27 mouse cellular contexts compared by ENCODE assay signal in genomic region chr8:118916513-118916912, GRCm38 (mm10).
DNase-seq lines count a peak whose midpoint lies in the region; ATAC-seq and TF ChIP-seq lines count a peak whose summit lies in the region.
"Had no signal": no experiment of that assay in that cellular context is flagged by ENCODE, and none has a peak within 500 bp of the region (broad histone marks: within the 10 kb centered on the region; RNA-seq: fewer than 3 reads in every experiment).

No protein-coding gene starts in this region.

- no peak for TF ChIP-seq EP300 in lung, postnatal 0 days (IDR thresholded peaks at IDR 0.05)

- H3K4me3 ChIP-seq in intestine, postnatal 0 days (ENCODE audit: low read depth, low read length), result no peak overlapping the region
- no peak overlapping the region for H3K4me3 ChIP-seq in intestine, embryonic 15.5 days (replicated peaks)
- H3K4me3 ChIP-seq in lung, embryonic 14.5 days (ENCODE audit: low read depth, low read length), result no peak overlapping the region
- no peak overlapping the region for H3K4me3 ChIP-seq in lung, postnatal 0 days (ENCODE audit: low read depth, low read length)
- H3K4me3 ChIP-seq: embryonic facial prominence, embryonic 12.5 days; forebrain, embryonic 12.5 days; heart, embryonic 12.5 days; hindbrain, embryonic 13.5 days; limb, embryonic 12.5 days; stomach, embryonic 15.5 days had no signal

- peak; percentile 15 to 46 for DNase-seq in cerebellum, postnatal 14 days
- no peak for DNase-seq in cerebellum, adult 9-11 months
- no peak for DNase-seq in lung, embryonic 14.5 days
- no peak for DNase-seq in lung, postnatal 0 days (ENCODE audit: low spot score)
- peak; percentile 60 for DNase-seq in R1 (ENCODE audit: low read depth, low spot score)
- no peak for DNase-seq in retina, embryonic 14.5 days (ENCODE audit: low spot score)
- DNase-seq: adrenal gland, postnatal 14 days; cerebellum, adult 8-10 months; gastrocnemius, postnatal 10 days; liver, postnatal 0 days; lung, postnatal 14 days; thymus, postnatal 25 days had no signal

- ATAC-seq in intestine, postnatal 0 days, result no peak
- no peak for ATAC-seq in intestine, embryonic 15.5 days
- no peak for ATAC-seq in lung, embryonic 14.5 days (ENCODE audit: insufficient read depth)
- ATAC-seq in lung, postnatal 0 days, result no peak
- ATAC-seq: activated CD4-positive, CD25-positive, alpha-beta regulatory T cell, adult 4 months; CD4-positive, CD25-positive, alpha-beta regulatory T cell, adult 4 months; inflammation-experienced regulatory T-cells, adult 6 months; liver, postnatal 0 days; Patski had no signal

- no peak overlapping the region for H3K9ac ChIP-seq in intestine, postnatal 0 days (ENCODE audit: low read depth, low read length)
- no peak overlapping the region for H3K9ac ChIP-seq in intestine, embryonic 15.5 days
- no peak overlapping the region for H3K9ac ChIP-seq in lung, embryonic 14.5 days
- H3K9ac ChIP-seq in lung, postnatal 0 days (replicated peaks; ENCODE audit: low read depth), result no peak overlapping the region
- H3K9ac ChIP-seq: embryonic facial prominence, embryonic 12.5 days; forebrain, embryonic 12.5 days; heart, embryonic 12.5 days; hindbrain, embryonic 13.5 days; limb, embryonic 12.5 days; liver, postnatal 0 days; stomach, embryonic 15.5 days had no signal

- no peak overlapping the region for H3K4me2 ChIP-seq in intestine, postnatal 0 days (replicated peaks; ENCODE audit: low read depth)
- H3K4me2 ChIP-seq in intestine, embryonic 15.5 days (replicated peaks), result no peak overlapping the region
- no peak overlapping the region for H3K4me2 ChIP-seq in lung, embryonic 14.5 days
- H3K4me2 ChIP-seq in lung, postnatal 0 days (replicated peaks; ENCODE audit: low read depth, low read length), result no peak overlapping the region
- H3K4me2 ChIP-seq: embryonic facial prominence, embryonic 12.5 days; forebrain, embryonic 12.5 days; heart, embryonic 12.5 days; hindbrain, embryonic 13.5 days; limb, embryonic 12.5 days; liver, embryonic 11.5 days; midbrain, embryonic 11.5 days; stomach, embryonic 15.5 days had no signal

- H3K9me3 ChIP-seq in intestine, postnatal 0 days (ENCODE audit: control insufficient read depth), result 0 out of 2 replicates have a peak, but pooled peaks cover 8% of the 10 kb centered on the region
- peaks cover 5% of the 10 kb centered on the region; the same call in 1 of the 2 replicates for H3K9me3 ChIP-seq in intestine, embryonic 15.5 days
- peaks cover 9% of the 10 kb centered on the region; the same call in 1 of the 2 replicates for H3K9me3 ChIP-seq in lung, embryonic 14.5 days (ENCODE audit: low read depth, low read length)
- no peaks in the 10 kb centered on the region; the same call in 1 of the 2 replicates for H3K9me3 ChIP-seq in lung, postnatal 0 days (ENCODE audit: low read length)

- no peaks in the 10 kb centered on the region for H3K36me3 ChIP-seq in intestine, postnatal 0 days (ENCODE audit: control insufficient read depth, insufficient read depth)
- H3K36me3 ChIP-seq in intestine, embryonic 15.5 days, result no peaks in the 10 kb centered on the region
- H3K36me3 ChIP-seq in lung, embryonic 14.5 days (ENCODE audit: insufficient read depth), result no peaks in the 10 kb centered on the region
- H3K36me3 ChIP-seq in lung, postnatal 0 days (ENCODE audit: insufficient read depth, low read length), result no peaks in the 10 kb centered on the region
- H3K36me3 ChIP-seq: embryonic facial prominence, embryonic 12.5 days; forebrain, embryonic 12.5 days; G1E; heart, embryonic 12.5 days; hindbrain, embryonic 13.5 days; limb, embryonic 12.5 days; stomach, embryonic 15.5 days had no signal

- H3K27me3 ChIP-seq in intestine, postnatal 0 days (replicated peaks; ENCODE audit: control insufficient read depth, insufficient read depth, low read length), result no peaks in the 10 kb centered on the region
- no peaks in the 10 kb centered on the region for H3K27me3 ChIP-seq in intestine, embryonic 15.5 days (replicated peaks)
- H3K27me3 ChIP-seq in lung, embryonic 14.5 days (ENCODE audit: insufficient read depth, low read length), result no peaks in the 10 kb centered on the region
- no peaks in the 10 kb centered on the region for H3K27me3 ChIP-seq in lung, postnatal 0 days (replicated peaks; ENCODE audit: insufficient read depth, low read length)
- H3K27me3 ChIP-seq: embryonic facial prominence, embryonic 12.5 days; forebrain, embryonic 12.5 days; heart, embryonic 12.5 days; hindbrain, embryonic 13.5 days; limb, embryonic 12.5 days; Patski; stomach, embryonic 15.5 days had no signal

- no peaks in the 10 kb centered on the region for H3K4me1 ChIP-seq in intestine, postnatal 0 days (replicated peaks; ENCODE audit: control insufficient read depth, insufficient read depth, low read length)
- no peaks in the 10 kb centered on the region for H3K4me1 ChIP-seq in intestine, embryonic 15.5 days (replicated peaks)
- no peaks in the 10 kb centered on the region for H3K4me1 ChIP-seq in lung, embryonic 14.5 days (ENCODE audit: insufficient read depth)
- H3K4me1 ChIP-seq in lung, postnatal 0 days (ENCODE audit: insufficient read depth, low read depth, low read length), result no peaks in the 10 kb centered on the region
- H3K4me1 ChIP-seq: embryonic facial prominence, embryonic 12.5 days; forebrain, embryonic 12.5 days; heart, embryonic 12.5 days; limb, embryonic 12.5 days; stomach, embryonic 15.5 days had no signal

- WGBS in intestine, postnatal 0 days, result 92% methylated on average over 3 of the region's 3 CpGs
- 83% methylated on average over 3 of the region's 3 CpGs for WGBS in intestine, embryonic 15.5 days
- 85% methylated on average over 3 of the region's 3 CpGs for WGBS in lung, embryonic 14.5 days
- 89% methylated on average over 3 of the region's 3 CpGs for WGBS in lung, postnatal 0 days

- no peak overlapping the region for H3K27ac ChIP-seq in intestine, postnatal 0 days (ENCODE audit: low read depth, low read length)
- no peak overlapping the region for H3K27ac ChIP-seq in intestine, embryonic 15.5 days
- H3K27ac ChIP-seq in lung, embryonic 14.5 days (ENCODE audit: low read depth), result no peak overlapping the region
- no peak overlapping the region for H3K27ac ChIP-seq in lung, postnatal 0 days (ENCODE audit: low read length)
- H3K27ac ChIP-seq: embryonic facial prominence, embryonic 12.5 days; forebrain, embryonic 12.5 days; hindbrain, embryonic 13.5 days; limb, embryonic 12.5 days; stomach, embryonic 15.5 days had no signal

- peak; percentile 13; the same call in 1 of the 2 replicates for TF ChIP-seq CTCF in intestine, postnatal 0 days (IDR thresholded peaks at IDR 0.05; ENCODE audit: low read depth)
- 0 out of 2 replicates have a peak, but pooled peaks have one; percentile 16 for TF ChIP-seq CTCF in lung, embryonic 14.5 days (IDR thresholded peaks at IDR 0.05; ENCODE audit: low read depth)
- no peak for TF ChIP-seq CTCF in lung, postnatal 0 days (IDR thresholded peaks at IDR 0.05)

Comparison
In these comparisons a context has a peak if more than half of its experiments do, and no peak if none do; other contexts are left out.
1. DNase-seq: peak in cerebellum, postnatal 14 days (2 of 2) and R1 (single experiment); none in cerebellum, adult 9-11 months (single experiment), lung, embryonic 14.5 days (single experiment), lung, postnatal 0 days (single experiment) and retina, embryonic 14.5 days (single experiment).